Mouse (Mus musculus) liver, embryonic 15.5 days (tissue): Measurements from ENCODE around the gene Zfp574. TPM values are rescaled to one million over a fixed set of nuclear protein-coding genes. Genes with fewer than 3 reads are reported as not detected.
A peak's percentile ranks its signal among the peaks of the same experiment; 100 is the strongest.

Experiments used
- ATAC-seq: fragments of 200-750 bp; cut with Nextera tagmentation; 2 replicates; pipeline ENCODE4 v1.8.0; 2017; ENCODE audit warnings: moderate number of reproducible peaks, mild to moderate bottlenecking, moderate library complexity; ENCODE audit not compliant: insufficient read depth
- H3K27ac ChIP-seq: fragments of 300-500 bp; sonication (generic); replicated peaks from 2 replicates; pipeline ENCODE4 v1.5.1; 2015; ENCODE audit warnings: mild to moderate bottlenecking, inconsistent platforms
- H3K27me3 ChIP-seq: fragments of 300-500 bp; sonication (generic); 2 replicates; pipeline ENCODE4 v1.6.1; 2015; ENCODE audit warnings: mild to moderate bottlenecking, inconsistent platforms
- H3K36me3 ChIP-seq: fragments of 300-500 bp; sonication (generic); replicated peaks from 2 replicates; pipeline ENCODE4 v1.6.1; 2015; ENCODE audit warnings: moderate library complexity, mild to moderate bottlenecking, inconsistent platforms
- H3K4me1 ChIP-seq: fragments of 300-500 bp; sonication (generic); replicated peaks from 2 replicates; pipeline ENCODE4 v1.6.1; 2015; ENCODE audit warnings: inconsistent platforms
- H3K4me2 ChIP-seq: fragments of 300-500 bp; sonication (generic); 2 replicates; pipeline ENCODE4 v1.6.1; 2015; ENCODE audit warnings: moderate library complexity, mild to moderate bottlenecking, inconsistent platforms
- H3K4me3 ChIP-seq: fragments of 300-500 bp; sonication (generic); replicated peaks from 2 replicates; pipeline ENCODE4 v1.5.1; 2015; ENCODE audit warnings: mild to moderate bottlenecking, inconsistent platforms
- H3K9ac ChIP-seq: fragments of 300-500 bp; sonication (generic); 2 replicates; pipeline ENCODE4 v1.6.1; 2015; ENCODE audit warnings: moderate library complexity, mild to moderate bottlenecking, inconsistent platforms
- H3K9me3 ChIP-seq: fragments of 300-500 bp; sonication (generic); replicated peaks from 2 replicates; pipeline ENCODE4 v1.6.1; 2016; ENCODE audit warnings: inconsistent platforms
- WGBS: fragments of 180-500 bp; shearing (Covaris S2); methylation state at CpG from one replicate; pipeline ENCODE4 v1.1.7; 2015; ENCODE audit warnings: mixed read lengths; ENCODE audit not compliant: insufficient replicate concordance; 5-methylcytosine and 5-hydroxymethylcytosine counted together
- polyA plus RNA-seq: library from polyadenylated mRNA; unstranded; fragments of >200 nt; fragmentation: Nextera tagmentation; extraction: Ambion mirVana; gene quantifications from 2 replicates; pipeline ENCODE4 v1.2.1, GENCODE M21; 2015

The Zfp574 gene
- polyA plus RNA-seq, 1 experiment from 2014 or later: 9.9 TPM

GRCm38 (mm10) chr7:25112956-25113603 lies 40.7 kb downstream of the Zfp574 start:
- 65% methylated on average over 16 of the region's 16 CpGs for WGBS
- Histone ChIP-seq H3K9ac (no peak overlapping the region), H3K4me2 (no peak overlapping the region), H3K36me3 (no peaks in the 10 kb centered on the region), H3K27me3 (no peaks in the 10 kb centered on the region), H3K4me3 (no peak overlapping the region), H3K27ac (no peak overlapping the region), H3K4me1 (no peaks in the 10 kb centered on the region), H3K9me3 (no peaks in the 10 kb centered on the region)
- ATAC-seq: no peak

GRCm38 (mm10) chr7:25120061-25120834 lies 47.9 kb downstream of the Zfp574 start:
- Histone ChIP-seq H3K9me3 (no peaks in the 10 kb centered on the region), H3K4me1 (peaks cover 4% of the 10 kb centered on the region; the same call in 1 of the 2 replicates), H3K27me3 (no peaks in the 10 kb centered on the region), H3K36me3 (no peaks in the 10 kb centered on the region), H3K4me3 (no peak overlapping the region), H3K9ac (no peak overlapping the region), H3K4me2 (peak overlapping the region; percentile 11; the same call in 1 of the 2 replicates), H3K27ac (0 out of 2 replicates have a peak overlapping the region, but pooled peaks have one; percentile 6)
- WGBS: 28% methylated on average over 25 of the region's 25 CpGs
- peak; percentile 54; the same call in 1 of the 2 replicates for ATAC-seq

- H3K9ac ChIP-seq: no peak overlapping the region
- no peak for ATAC-seq
- WGBS: 69% methylated on average over 13 of the region's 13 CpGs
- H3K9me3 ChIP-seq: no peaks in the 10 kb centered on the region
- no peaks in the 10 kb centered on the region for H3K27me3 ChIP-seq
- peaks cover 4% of the 10 kb centered on the region; the same call in 1 of the 2 replicates for H3K4me1 ChIP-seq
- H3K27ac ChIP-seq: no peak overlapping the region
- H3K4me2 ChIP-seq: no peak overlapping the region
- no peak overlapping the region for H3K4me3 ChIP-seq
- no peaks in the 10 kb centered on the region for H3K36me3 ChIP-seq
These were observed 48.9 kb downstream of the Zfp574 start for GRCm38 (mm10) chr7:25121240-25121786.

- Histone ChIP-seq H3K9me3 (no peaks in the 10 kb centered on the region), H3K4me2 (no peak overlapping the region), H3K27me3 (peaks cover 14% of the 10 kb centered on the region), H3K4me1 (no peaks in the 10 kb centered on the region), H3K27ac (no peak overlapping the region), H3K4me3 (no peak overlapping the region), H3K9ac (no peak overlapping the region), H3K36me3 (no peaks in the 10 kb centered on the region)
- ATAC-seq: no peak
- 63% methylated on average over 10 of the region's 10 CpGs for WGBS
These were observed 53.4 kb downstream of the Zfp574 start for GRCm38 (mm10) chr7:25125716-25126281.

- H3K4me3 ChIP-seq: no peak overlapping the region
- ATAC-seq: no peak
- no peak overlapping the region for H3K9ac ChIP-seq
- H3K4me2 ChIP-seq: no peak overlapping the region
- H3K27me3 ChIP-seq: peaks cover 34% of the 10 kb centered on the region
- H3K27ac ChIP-seq: no peak overlapping the region
- no peaks in the 10 kb centered on the region for H3K36me3 ChIP-seq
- peaks cover 9% of the 10 kb centered on the region for H3K4me1 ChIP-seq
- H3K9me3 ChIP-seq: no peaks in the 10 kb centered on the region
- WGBS: 72% methylated on average over 9 of the region's 9 CpGs
These were observed 55.6 kb downstream of the Zfp574 start for GRCm38 (mm10) chr7:25127971-25128370.

- WGBS: 29% methylated on average over 13 of the region's 13 CpGs
- Histone ChIP-seq H3K36me3 (no peaks in the 10 kb centered on the region), H3K4me3 (no peak overlapping the region), H3K9ac (no peak overlapping the region), H3K27me3 (peaks cover 48% of the 10 kb centered on the region), H3K4me2 (peak overlapping the region; percentile 27; the same call in 1 of the 2 replicates), H3K4me1 (peaks cover 15% of the 10 kb centered on the region), H3K9me3 (no peaks in the 10 kb centered on the region), H3K27ac (no peak overlapping the region)
- peak; percentile 19; the same call in 1 of the 2 replicates for ATAC-seq
These were observed 57.1 kb downstream of the Zfp574 start for GRCm38 (mm10) chr7:25129390-25129979.

- H3K9ac ChIP-seq: no peak overlapping the region
- H3K4me2 ChIP-seq: no peak overlapping the region; the same call in 1 of the 2 replicates
- H3K4me3 ChIP-seq: no peak overlapping the region
- no peak overlapping the region for H3K27ac ChIP-seq
- WGBS: 56% methylated on average over 11 of the region's 11 CpGs
- ATAC-seq: no peak
- H3K27me3 ChIP-seq: peaks cover 59% of the 10 kb centered on the region
- no peaks in the 10 kb centered on the region for H3K9me3 ChIP-seq
- H3K36me3 ChIP-seq: no peaks in the 10 kb centered on the region
- H3K4me1 ChIP-seq: peaks cover 20% of the 10 kb centered on the region
These were observed 58.2 kb downstream of the Zfp574 start for GRCm38 (mm10) chr7:25130565-25130964.

GRCm38 (mm10) chr7:25131247-25131646 lies 58.9 kb downstream of the Zfp574 start:
- no peaks in the 10 kb centered on the region for H3K36me3 ChIP-seq
- ATAC-seq: no peak

GRCm38 (mm10) chr7:25132318-25132960 lies 60.1 kb downstream of the Zfp574 start:
- no peak overlapping the region for H3K27ac ChIP-seq
- no peaks in the 10 kb centered on the region for H3K36me3 ChIP-seq
- ATAC-seq: no peak
- 4% methylated on average over 25 of the region's 25 CpGs for WGBS
- H3K9me3 ChIP-seq: no peaks in the 10 kb centered on the region
- peaks cover 20% of the 10 kb centered on the region for H3K4me1 ChIP-seq
- peak overlapping the region; percentile 61 for H3K4me2 ChIP-seq
- H3K4me3 ChIP-seq: peak overlapping the region; percentile 36
- H3K9ac ChIP-seq: no peak overlapping the region; the same call in 1 of the 2 replicates
- H3K27me3 ChIP-seq: peaks cover 69% of the 10 kb centered on the region

More at GRCm38 (mm10) chr7:25131247-25131646, 58.9 kb downstream of the Zfp574 start:
- Histone ChIP-seq H3K4me2 (peak overlapping the region; percentile 61; the same call in 1 of the 2 replicates), H3K4me1 (peaks cover 20% of the 10 kb centered on the region), H3K27ac (no peak overlapping the region), H3K4me3 (peak overlapping the region; percentile 36; the same call in 1 of the 2 replicates), H3K9me3 (no peaks in the 10 kb centered on the region), H3K27me3 (peaks cover 66% of the 10 kb centered on the region), H3K9ac (no peak overlapping the region)
- 69% methylated on average over 11 of the region's 11 CpGs for WGBS
